30 mouse cellular contexts compared by ENCODE assay signal in genomic region chr15:89471476-89471875, GRCm38 (mm10). TPM values are rescaled to one million over a fixed set of nuclear protein-coding genes. Genes with fewer than 3 reads are reported as not detected.
"Had no signal": no experiment of that assay in that cellular context is flagged by ENCODE, and none has a peak within 500 bp of the region (broad histone marks: within the 10 kb centered on the region; RNA-seq: fewer than 3 reads in every experiment).

No protein-coding gene starts in this region.

- H3K9me3 ChIP-seq: embryonic facial prominence, embryonic 10.5 days; embryonic facial prominence, embryonic 12.5 days; embryonic facial prominence, embryonic 13.5 days; embryonic facial prominence, embryonic 15.5 days; forebrain, embryonic 10.5 days; forebrain, embryonic 12.5 days; forebrain, embryonic 13.5 days; forebrain, embryonic 15.5 days; heart, embryonic 10.5 days had no signal

- H3K4me3 ChIP-seq: embryonic facial prominence, embryonic 10.5 days; embryonic facial prominence, embryonic 12.5 days; embryonic facial prominence, embryonic 13.5 days; embryonic facial prominence, embryonic 15.5 days; erythroblast, embryonic 14.5 days; forebrain, embryonic 10.5 days; forebrain, embryonic 12.5 days; forebrain, embryonic 13.5 days; forebrain, embryonic 15.5 days; gastrocnemius, adult 2 months; heart, adult 2 months; heart, embryonic 10.5 days had no signal

- H3K27me3 ChIP-seq: embryonic facial prominence, embryonic 12.5 days; embryonic facial prominence, embryonic 13.5 days; embryonic facial prominence, embryonic 15.5 days; forebrain, embryonic 12.5 days; forebrain, embryonic 13.5 days; forebrain, embryonic 15.5 days had no signal

- H3K36me3 ChIP-seq: embryonic facial prominence, embryonic 10.5 days; embryonic facial prominence, embryonic 12.5 days; embryonic facial prominence, embryonic 13.5 days; embryonic facial prominence, embryonic 15.5 days; forebrain, embryonic 10.5 days; forebrain, embryonic 12.5 days; forebrain, embryonic 15.5 days had no signal

- H3K27ac ChIP-seq: embryonic facial prominence, embryonic 10.5 days; embryonic facial prominence, embryonic 12.5 days; embryonic facial prominence, embryonic 13.5 days; embryonic facial prominence, embryonic 15.5 days; forebrain, embryonic 10.5 days; forebrain, embryonic 12.5 days; forebrain, embryonic 13.5 days; forebrain, embryonic 15.5 days; gastrocnemius, adult 2 months; heart, adult 2 months; heart, embryonic 10.5 days had no signal

- H3K4me2 ChIP-seq: embryonic facial prominence, embryonic 12.5 days; embryonic facial prominence, embryonic 13.5 days; embryonic facial prominence, embryonic 15.5 days; forebrain, embryonic 12.5 days; forebrain, embryonic 13.5 days; forebrain, embryonic 15.5 days had no signal

- ATAC-seq: forebrain, embryonic 13.5 days; forebrain, embryonic 14.5 days; forebrain, embryonic 15.5 days; forebrain, postnatal 0 days had no signal

- H3K9ac ChIP-seq: embryonic facial prominence, embryonic 12.5 days; embryonic facial prominence, embryonic 13.5 days; embryonic facial prominence, embryonic 15.5 days; forebrain, embryonic 12.5 days; forebrain, embryonic 13.5 days; forebrain, embryonic 15.5 days; forebrain, postnatal 0 days had no signal

- DNase-seq: cerebellum, adult 2 months; cerebellum, postnatal 10 days; cerebellum, postnatal 14 days; cerebellum, postnatal 25 days; cerebellum, postnatal 36 days; embryo, embryonic 11 days; forebrain, postnatal 0 days; gastrocnemius, adult 2 months; gastrocnemius, postnatal 10 days; gastrocnemius, postnatal 14 days; gastrocnemius, postnatal 25 days; gastrocnemius, postnatal 36 days; heart, adult 11 months; heart, adult 18-20 months; heart, adult 2 months had no signal

RNA-seq across cellular contexts. Expression of gene Mapk8ip2, which starts 17.8 kb away (rescaled TPM):
- total RNA-seq: common myeloid progenitor, adult 5-6 weeks; granulocyte monocyte progenitor cell, adult 5-6 weeks had no signal
- polyA plus RNA-seq: erythroblast, embryonic 14.5 days had no signal

RNA-seq across cellular contexts. Expression of gene Gm44502, which starts 42.0 kb away (rescaled TPM):
- total RNA-seq: gastrocnemius, postnatal 25 days had no signal
- polyA plus RNA-seq: embryonic facial prominence, embryonic 10.5 days; embryonic facial prominence, embryonic 11.5 days; embryonic facial prominence, embryonic 12.5 days; embryonic facial prominence, embryonic 13.5 days; embryonic facial prominence, embryonic 14.5 days; embryonic facial prominence, embryonic 15.5 days; forebrain, embryonic 10.5 days; forebrain, embryonic 12.5 days; forebrain, embryonic 13.5 days; forebrain, embryonic 14.5 days; forebrain, embryonic 15.5 days; forebrain, postnatal 0 days had no signal
